Mouse (Mus musculus): ENCODE results near the gene Dennd2d. TPM values are rescaled to one million over a fixed set of nuclear protein-coding genes. Genes with fewer than 3 reads are reported as not detected.

Gene Dennd2d
- polyA plus RNA-seq, 1 experiment: not detected

DNA sequence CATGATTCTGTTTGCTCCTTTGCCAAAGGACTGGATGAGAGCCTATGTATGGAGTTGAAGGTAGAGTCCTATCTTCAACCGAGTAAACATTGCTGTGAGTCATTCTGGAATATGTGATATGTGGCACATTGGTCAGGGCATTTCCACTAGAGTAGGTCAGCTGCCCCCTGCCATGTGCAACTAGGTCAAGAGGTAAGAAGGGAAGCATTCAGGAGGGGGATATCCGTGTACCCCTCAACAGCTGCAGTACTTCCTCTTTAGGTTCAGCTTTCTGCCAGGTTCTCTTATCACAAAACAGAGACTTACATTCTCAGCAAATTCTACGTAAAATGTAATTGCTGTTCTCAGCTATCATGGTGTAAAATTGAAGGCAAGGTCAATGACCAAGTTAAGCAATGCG lies 8.0 kb upstream of the Dennd2d start:
- Histone ChIP-seq H3K27ac (ENCODE audit: insufficient read depth, low read depth, low read length) (no peak overlapping the region), H3K4me1 (ENCODE audit: control insufficient read depth, insufficient read depth, low read length) (no peaks in the 10 kb centered on the region), H3K4me3 (ENCODE audit: insufficient read depth, low read depth, low read length) (no peak overlapping the region)
- TF ChIP-seq POLR2A (IDR thresholded peaks at IDR 0.05; ENCODE audit: insufficient read depth, low read depth, low read length) (no peak), CTCF (IDR thresholded peaks at IDR 0.05; ENCODE audit: insufficient read depth, low read depth, low read length) (no peak)
- WGBS: 92% methylated on average over 4 of the region's 4 CpGs

DNA sequence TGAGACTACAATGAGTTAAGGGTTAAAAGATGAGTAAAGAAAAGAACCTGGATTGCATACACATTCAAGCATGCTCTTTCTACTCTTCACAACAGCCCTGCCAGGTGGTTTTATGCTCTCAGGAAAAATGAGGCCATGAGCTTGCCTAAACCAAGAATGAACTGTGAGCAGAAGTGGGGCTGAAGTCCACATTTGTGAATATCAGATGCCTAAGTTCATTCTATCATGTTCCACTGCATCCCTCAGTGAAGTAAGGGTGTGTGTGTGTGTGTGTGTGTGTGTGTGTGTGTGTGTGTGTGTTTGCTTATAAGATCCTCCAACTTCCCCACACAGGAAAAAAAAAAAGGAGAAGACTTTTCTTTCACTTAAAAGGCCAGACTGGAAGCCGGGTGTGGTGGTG lies 5.3 kb upstream of the Dennd2d start:
- TF ChIP-seq CTCF (IDR thresholded peaks at IDR 0.05; ENCODE audit: insufficient read depth, low read depth, low read length): no peak
- no peak for TF ChIP-seq POLR2A (IDR thresholded peaks at IDR 0.05; ENCODE audit: insufficient read depth, low read depth, low read length)
- Histone ChIP-seq H3K27ac (ENCODE audit: insufficient read depth, low read depth, low read length) (no peak overlapping the region), H3K4me1 (ENCODE audit: control insufficient read depth, insufficient read depth, low read length) (no peaks in the 10 kb centered on the region), H3K4me3 (ENCODE audit: insufficient read depth, low read depth, low read length) (no peak overlapping the region)
- WGBS: 89% methylated on average over 1 of the region's 1 CpGs

DNA sequence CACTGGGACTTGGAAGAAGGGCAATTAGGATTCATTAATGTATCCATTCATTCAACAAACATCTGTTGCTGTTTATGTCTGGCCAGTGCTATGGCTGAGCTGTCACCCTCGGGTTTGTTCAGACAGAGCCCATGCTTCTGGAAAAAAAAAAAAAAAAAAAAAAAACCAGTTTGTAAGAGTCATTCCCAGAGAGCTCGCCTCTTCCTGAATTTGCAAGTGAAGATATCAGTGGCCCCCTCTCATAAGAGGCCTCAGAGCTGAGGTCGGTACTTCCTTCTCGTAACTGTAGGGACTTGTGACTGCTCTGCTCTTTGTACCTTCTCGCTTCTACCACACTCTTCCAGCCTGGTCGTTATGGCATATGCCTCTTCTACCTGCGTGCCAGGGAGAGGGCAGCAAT lies 1.1 kb downstream of the Dennd2d start:
- peaks cover 9% of the 10 kb centered on the region for H3K4me1 ChIP-seq (ENCODE audit: control insufficient read depth, insufficient read depth, low read length)
- WGBS: 78% methylated on average over 7 of the region's 7 CpGs
- no peak overlapping the region for H3K4me3 ChIP-seq (ENCODE audit: insufficient read depth, low read depth, low read length)
- TF ChIP-seq POLR2A (IDR thresholded peaks at IDR 0.05; ENCODE audit: insufficient read depth, low read depth, low read length): no peak
- no peak for TF ChIP-seq CTCF (IDR thresholded peaks at IDR 0.05; ENCODE audit: insufficient read depth, low read depth, low read length)
- no peak overlapping the region for H3K27ac ChIP-seq (ENCODE audit: insufficient read depth, low read depth, low read length)

DNA sequence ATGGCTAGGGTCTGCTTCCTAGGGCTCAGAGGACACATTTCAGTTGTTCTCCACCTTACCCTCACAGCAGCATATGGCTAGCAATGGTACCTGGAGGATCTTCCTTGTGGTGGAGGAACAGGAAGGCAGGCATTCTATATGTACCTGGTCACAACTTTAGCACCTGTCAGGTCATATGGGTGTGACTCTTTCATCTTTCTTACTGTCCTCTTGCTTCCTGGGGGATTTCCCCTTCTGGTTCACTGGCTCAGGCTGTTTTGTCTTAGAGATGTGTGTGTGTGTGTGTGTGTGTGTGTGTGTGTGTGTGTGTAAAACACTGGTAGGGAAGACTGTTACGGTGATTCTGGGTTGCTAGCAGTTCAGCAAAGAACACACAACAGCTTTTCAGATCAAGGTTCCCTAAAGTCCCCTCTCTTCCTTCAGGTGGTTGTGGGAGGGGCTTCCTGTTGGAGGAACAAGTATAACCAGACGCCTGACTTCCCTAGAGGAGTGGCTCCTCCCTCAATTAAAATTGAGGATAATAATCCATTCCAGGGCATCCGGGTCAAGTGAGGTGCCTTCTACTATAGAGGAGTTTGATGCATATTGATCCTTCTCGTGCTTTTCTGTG lies 1.7 kb downstream of the Dennd2d start:
- H3K4me1 ChIP-seq (ENCODE audit: control insufficient read depth, insufficient read depth, low read length): peaks cover 9% of the 10 kb centered on the region
- H3K27ac ChIP-seq (ENCODE audit: insufficient read depth, low read depth, low read length): no peak overlapping the region
- 85% methylated on average over 4 of the region's 4 CpGs for WGBS
- TF ChIP-seq POLR2A (IDR thresholded peaks at IDR 0.05; ENCODE audit: insufficient read depth, low read depth, low read length): no peak
- TF ChIP-seq CTCF (IDR thresholded peaks at IDR 0.05; ENCODE audit: insufficient read depth, low read depth, low read length): no peak
- no peak overlapping the region for H3K4me3 ChIP-seq (ENCODE audit: insufficient read depth, low read depth, low read length)

DNA sequence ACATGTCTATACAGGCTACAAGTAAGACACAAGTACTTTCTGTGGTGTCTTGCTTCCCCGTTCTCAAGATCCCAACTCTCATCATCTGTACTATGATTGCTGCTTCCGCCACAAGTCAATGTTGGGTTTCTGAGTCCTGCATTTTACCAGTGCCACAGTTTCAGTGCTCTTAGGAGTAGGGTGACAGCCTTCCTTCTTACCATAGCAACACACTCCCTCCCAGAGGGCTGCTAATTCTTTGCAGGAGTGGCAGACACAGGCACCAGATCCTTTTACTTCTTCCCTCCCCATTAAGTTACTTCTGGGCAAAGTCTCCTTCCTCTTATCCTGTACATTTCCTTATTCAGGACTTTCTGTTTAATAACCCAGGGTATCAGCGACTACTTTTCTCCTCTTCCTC lies 2.7 kb downstream of the Dennd2d start:
- no peak for TF ChIP-seq CTCF (IDR thresholded peaks at IDR 0.05; ENCODE audit: insufficient read depth, low read depth, low read length)
- no peak overlapping the region for H3K27ac ChIP-seq (ENCODE audit: insufficient read depth, low read depth, low read length)
- WGBS: 91% methylated on average over 3 of the region's 3 CpGs
- H3K4me3 ChIP-seq (ENCODE audit: insufficient read depth, low read depth, low read length): no peak overlapping the region
- H3K4me1 ChIP-seq (ENCODE audit: control insufficient read depth, insufficient read depth, low read length): peaks cover 9% of the 10 kb centered on the region

DNA sequence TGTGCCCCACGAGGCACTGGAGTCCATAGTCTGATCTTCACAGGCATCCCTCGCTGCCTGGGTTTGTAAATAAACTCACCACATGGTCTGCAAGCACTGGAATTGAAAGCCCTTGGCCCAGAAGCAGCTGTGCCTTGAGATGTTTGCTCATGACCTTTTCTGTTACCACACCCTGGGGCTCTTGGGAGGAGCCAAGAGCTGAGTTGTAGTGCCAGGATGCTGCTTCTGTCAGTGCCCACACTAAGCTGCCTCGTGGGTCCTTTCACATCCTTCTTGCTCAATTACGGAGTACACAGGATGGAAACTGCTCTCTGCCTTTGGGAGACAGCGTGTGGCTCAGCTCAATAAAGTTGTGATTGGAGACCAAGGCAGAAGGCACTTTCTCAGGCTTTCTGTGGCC lies 3.6 kb downstream of the Dennd2d start:
- WGBS: 75% methylated on average over 5 of the region's 5 CpGs
- Histone ChIP-seq H3K27ac (ENCODE audit: insufficient read depth, low read depth, low read length) (no peak overlapping the region), H3K4me3 (ENCODE audit: insufficient read depth, low read depth, low read length) (no peak overlapping the region), H3K4me1 (ENCODE audit: control insufficient read depth, insufficient read depth, low read length) (peaks cover 9% of the 10 kb centered on the region)
- no peak for TF ChIP-seq CTCF (IDR thresholded peaks at IDR 0.05; ENCODE audit: insufficient read depth, low read depth, low read length)
- TF ChIP-seq POLR2A (IDR thresholded peaks at IDR 0.05; ENCODE audit: insufficient read depth, low read depth, low read length): no peak

GRCm38 (mm10) chr3:106487551-106487950 lies 5.3 kb downstream of the Dennd2d start:
- TF ChIP-seq CTCF (IDR thresholded peaks at IDR 0.05; ENCODE audit: insufficient read depth, low read depth, low read length) (no peak), POLR2A (IDR thresholded peaks at IDR 0.05; ENCODE audit: insufficient read depth, low read depth, low read length) (no peak)
- Histone ChIP-seq H3K27ac (ENCODE audit: insufficient read depth, low read depth, low read length) (no peak overlapping the region), H3K4me1 (ENCODE audit: control insufficient read depth, insufficient read depth, low read length) (peaks cover 4% of the 10 kb centered on the region; the same call in 1 of the 2 replicates), H3K4me3 (ENCODE audit: insufficient read depth, low read depth, low read length) (no peak overlapping the region)
- WGBS: 91% methylated on average over 2 of the region's 2 CpGs

- no peak for TF ChIP-seq CTCF (IDR thresholded peaks at IDR 0.05; ENCODE audit: insufficient read depth, low read depth, low read length)
- no peak for TF ChIP-seq POLR2A (IDR thresholded peaks at IDR 0.05; ENCODE audit: insufficient read depth, low read depth, low read length)
- WGBS: 85% methylated on average over 4 of the region's 4 CpGs
- H3K4me3 ChIP-seq (ENCODE audit: insufficient read depth, low read depth, low read length): no peak overlapping the region
- no peaks in the 10 kb centered on the region for H3K4me1 ChIP-seq (ENCODE audit: control insufficient read depth, insufficient read depth, low read length)
- no peak overlapping the region for H3K27ac ChIP-seq (ENCODE audit: insufficient read depth, low read depth, low read length)
Observed at GRCm38 (mm10) chr3:106490239-106490638, 8.0 kb downstream of the Dennd2d start.

- 97% methylated on average over 1 of the region's 1 CpGs for WGBS
- no peaks in the 10 kb centered on the region for H3K4me1 ChIP-seq (ENCODE audit: control insufficient read depth, insufficient read depth, low read length)
- no peak for TF ChIP-seq CTCF (IDR thresholded peaks at IDR 0.05; ENCODE audit: insufficient read depth, low read depth, low read length)
- no peak overlapping the region for H3K4me3 ChIP-seq (ENCODE audit: insufficient read depth, low read depth, low read length)
- no peak overlapping the region for H3K27ac ChIP-seq (ENCODE audit: insufficient read depth, low read depth, low read length)
Observed at GRCm38 (mm10) chr3:106492723-106493122, 10.5 kb downstream of the Dennd2d start.

DNA sequence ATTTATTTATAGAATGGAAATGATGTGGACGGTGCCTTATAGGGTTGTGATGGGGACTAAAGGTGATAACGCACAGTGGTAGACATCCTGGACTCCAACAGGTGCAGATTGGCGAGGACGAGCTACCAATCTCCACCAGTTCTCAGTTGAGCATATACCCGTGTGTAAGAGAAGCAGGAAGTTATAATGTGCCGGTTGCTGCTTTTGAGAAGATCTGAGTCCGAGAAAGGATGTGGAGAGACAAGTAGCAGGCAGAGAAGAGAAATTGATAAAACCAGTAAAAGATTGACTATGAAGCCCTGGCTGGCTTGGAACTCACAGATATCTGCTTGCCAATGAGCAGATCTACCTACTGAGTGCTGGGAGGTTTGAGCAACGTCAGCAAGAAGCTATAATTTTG lies 11.0 kb downstream of the Dennd2d start:
- no peak overlapping the region for H3K27ac ChIP-seq (ENCODE audit: insufficient read depth, low read depth, low read length)
- no peaks in the 10 kb centered on the region for H3K4me1 ChIP-seq (ENCODE audit: control insufficient read depth, insufficient read depth, low read length)
- H3K4me3 ChIP-seq (ENCODE audit: insufficient read depth, low read depth, low read length): no peak overlapping the region
- 91% methylated on average over 8 of the region's 8 CpGs for WGBS
- TF ChIP-seq CTCF (IDR thresholded peaks at IDR 0.05; ENCODE audit: insufficient read depth, low read depth, low read length) (no peak), POLR2A (IDR thresholded peaks at IDR 0.05; ENCODE audit: insufficient read depth, low read depth, low read length) (no peak)
